Mouse (Mus musculus) ES-E14 (cell line): ENCODE data around the gene Slc41a2. TPM values are rescaled to one million over a fixed set of nuclear protein-coding genes. Genes with fewer than 3 reads are reported as not detected.

Experiments used
- DNase-seq: peaks from one replicate; pipeline ENCODE4 v3.0.0-alpha.2; 2013; ENCODE audit warnings: low read depth, low spot score
- H3K27ac ChIP-seq: 2 replicates; pipeline ENCODE4 v1.5.1; 2012; ENCODE audit warnings: low read depth, mild to moderate bottlenecking, low read length, moderate library complexity, mixed read lengths; ENCODE audit not compliant: poor library complexity, insufficient read depth, severe bottlenecking
- H3K36me3 ChIP-seq: 2 replicates; pipeline ENCODE4 v1.6.1; 2012; ENCODE audit warnings: mild to moderate bottlenecking, low read length, moderate library complexity, mixed read lengths; ENCODE audit not compliant: control insufficient read depth, poor library complexity, insufficient read depth, severe bottlenecking
- H3K4me1 ChIP-seq, 2 experiments: fragments of 150-350 bp in 1 of 2; sonication (generic) in 1 of 2; 2 replicates each; pipeline ENCODE4 v1.6.1; 2012; ENCODE audit warnings: low read length in 2 of 2, mild to moderate bottlenecking in 1 of 2, mixed read lengths in 1 of 2; ENCODE audit not compliant: control insufficient read depth in 2 of 2, insufficient read depth in 2 of 2, poor library complexity in 1 of 2
- H3K4me3 ChIP-seq, 2 experiments: fragments of 150-350 bp in 1 of 2; sonication (generic) in 1 of 2; 2 replicates each; pipeline ENCODE4 v1.5.1; 2012; ENCODE audit warnings: low read length in 2 of 2, low read depth in 1 of 2, mild to moderate bottlenecking in 1 of 2, mixed read lengths in 1 of 2; ENCODE audit not compliant: insufficient read depth in 1 of 2, poor library complexity in 1 of 2, severe bottlenecking in 1 of 2
- H3K9ac ChIP-seq: 2 replicates; pipeline ENCODE4 v1.6.1; 2012; ENCODE audit warnings: low read depth, mild to moderate bottlenecking, low read length, mixed read lengths; ENCODE audit not compliant: poor library complexity, insufficient read depth, severe bottlenecking
- H3K9me3 ChIP-seq: fragments of 150-350 bp; sonication (generic); 2 replicates; pipeline ENCODE4 v1.6.1; 2012; ENCODE audit warnings: low read depth, mild to moderate bottlenecking, low read length; ENCODE audit not compliant: control insufficient read depth, insufficient read depth
- CHD2 ChIP-seq: IDR thresholded peaks from 2 replicates; pipeline ENCODE4 v1.6.1; 2014; ENCODE audit warnings: mild to moderate bottlenecking, low read depth, low read length, inconsistent platforms
- HCFC1 ChIP-seq: IDR thresholded peaks from 2 replicates; pipeline ENCODE4 v1.6.1; 2012; ENCODE audit warnings: low read length, inconsistent platforms, borderline replicate concordance; ENCODE audit not compliant: insufficient read depth
- MAFK ChIP-seq: IDR thresholded peaks from 2 replicates; pipeline ENCODE4 v1.6.1; 2014; ENCODE audit warnings: mild to moderate bottlenecking, low read depth, low read length, inconsistent platforms; ENCODE audit not compliant: insufficient read depth
- ZC3H11A ChIP-seq: IDR thresholded peaks from 2 replicates; pipeline ENCODE4 v1.6.1; 2012; ENCODE audit warnings: low read depth, mild to moderate bottlenecking, inconsistent platforms, low read length, borderline replicate concordance
- ZNF384 ChIP-seq: IDR thresholded peaks from 2 replicates; pipeline ENCODE4 v1.6.1; 2012; ENCODE audit warnings: low read depth, low read length, inconsistent platforms
- in situ Hi-C, 2 experiments: fragments of 600-800 bp; cut with MboI; formaldehyde crosslinking; loops; one replicate each; pipeline ENCODE4 v1.15.1; 2025; ENCODE audit warnings: low sequenced_read_pairs in 2 of 2, inconsistent platforms in 1 of 2; ENCODE audit not compliant: unreplicated experiment in 2 of 2
- total RNA-seq: library from RNA; depleted of rRNA; stranded (reverse); fragments of 300-350 nt; gene quantifications from 2 replicates; pipeline ENCODE4 v1.2.3, GENCODE M21; 2012

The Slc41a2 gene
- total RNA-seq, 1 experiment, result 1.1 TPM

- Histone ChIP-seq H3K4me3 (no peak overlapping the region), H3K9me3 (no peaks in the 10 kb centered on the region), H3K4me1 (no peaks in the 10 kb centered on the region), H3K36me3 (no peaks in the 10 kb centered on the region), H3K27ac (no peak overlapping the region), H3K9ac (no peak overlapping the region)
- peak; percentile 71 for DNase-seq
- no peak for TF ChIP-seq HCFC1
- no peak for TF ChIP-seq ZNF384
- TF ChIP-seq MAFK, result peak; percentile 58; the same call in 1 of the 2 replicates
- peak; percentile 66; the same call in 1 of the 2 replicates for TF ChIP-seq ZC3H11A
- no peak for TF ChIP-seq CHD2
- in situ Hi-C loops, result loop anchor here in 1 of 2 experiments (25.0 kb wide), 1 partner anchor 286 kb away; no protein-coding TSS in a partner anchor
Measured at GRCm38 (mm10) chr10:83197690-83198336, 139.9 kb downstream of the Slc41a2 start.

- in situ Hi-C loops, result loop anchor here in 1 of 2 experiments (25.0 kb wide), 1 partner anchor 280 kb away; no protein-coding TSS in a partner anchor
- Histone ChIP-seq H3K36me3 (no peaks in the 10 kb centered on the region; the same call in 1 of the 2 replicates), H3K27ac (no peak overlapping the region), H3K9me3 (no peaks in the 10 kb centered on the region), H3K4me3 (no peak overlapping the region), H3K9ac (no peak overlapping the region), H3K4me1 (no peaks in the 10 kb centered on the region)
- TF ChIP-seq HCFC1, result no peak
- no peak for TF ChIP-seq ZNF384
- TF ChIP-seq ZC3H11A, result no peak
- no peak for TF ChIP-seq MAFK
- no peak for TF ChIP-seq CHD2
- no peak for DNase-seq
Measured at GRCm38 (mm10) chr10:83191982-83192381, 145.7 kb downstream of the Slc41a2 start.

GRCm38 (mm10) chr10:83191476-83191875, 146.2 kb downstream of the Slc41a2 start:
- no peak for DNase-seq
- H3K4me1 ChIP-seq, result no peaks in the 10 kb centered on the region
- no peaks in the 10 kb centered on the region for H3K9me3 ChIP-seq
- no peak overlapping the region for H3K9ac ChIP-seq
- no peaks in the 10 kb centered on the region; the same call in 1 of the 2 replicates for H3K36me3 ChIP-seq
- in situ Hi-C loops, result loop anchor here in 1 of 2 experiments (25.0 kb wide), 1 partner anchor 279 kb away; no protein-coding TSS in a partner anchor
- no peak overlapping the region for H3K27ac ChIP-seq
- no peak for TF ChIP-seq ZNF384
- TF ChIP-seq HCFC1, result no peak
- TF ChIP-seq CHD2, result no peak
- H3K4me3 ChIP-seq, result no peak overlapping the region

- H3K27ac ChIP-seq, result no peak overlapping the region
- no peak overlapping the region for H3K4me3 ChIP-seq
- no peaks in the 10 kb centered on the region for H3K4me1 ChIP-seq
- in situ Hi-C loops, result loop anchor here in 1 of 2 experiments (25.0 kb wide), 1 partner anchor 277 kb away; no protein-coding TSS in a partner anchor
- H3K36me3 ChIP-seq, result no peaks in the 10 kb centered on the region; the same call in 1 of the 2 replicates
- no peaks in the 10 kb centered on the region for H3K9me3 ChIP-seq
- DNase-seq, result no peak
- H3K9ac ChIP-seq, result no peak overlapping the region
- TF ChIP-seq MAFK (no peak), CHD2 (no peak), ZNF384 (no peak), HCFC1 (no peak), ZC3H11A (no peak)
Measured at GRCm38 (mm10) chr10:83189071-83189470, 148.6 kb downstream of the Slc41a2 start.
